Mouse (Mus musculus) heart, embryonic 12.5 days (tissue): ENCODE measurements around the gene Ccdc78. TPM values are rescaled to one million over a fixed set of nuclear protein-coding genes. Genes with fewer than 3 reads are reported as not detected.
"Not testable (repeated sequence)": the region's sequence is repeated elsewhere in the genome, so short reads cannot be mapped to it uniquely, and the experiment has no call there.

Source experiments
- ATAC-seq: fragments of 200-750 bp; cut with Nextera tagmentation; 2 replicates; pipeline ENCODE4 v1.8.0; 2017; ENCODE audit warnings: moderate TSS enrichment, moderate library complexity; ENCODE audit not compliant: insufficient number of reproducible peaks, low FRiP score
- H3K27ac ChIP-seq: fragments of 300-500 bp; sonication (generic); 2 replicates; pipeline ENCODE4 v1.5.1; 2016; ENCODE audit warnings: mild to moderate bottlenecking, moderate library complexity; ENCODE audit not compliant: poor library complexity, severe bottlenecking
- H3K27me3 ChIP-seq: fragments of 300-500 bp; sonication (generic); replicated peaks from 2 replicates; pipeline ENCODE4 v1.6.1; 2016; ENCODE audit warnings: mild to moderate bottlenecking, moderate library complexity
- H3K36me3 ChIP-seq: fragments of 300-500 bp; sonication (generic); 2 replicates; pipeline ENCODE4 v1.6.1; 2016; ENCODE audit warnings: mild to moderate bottlenecking, moderate library complexity
- H3K4me1 ChIP-seq: fragments of 300-500 bp; sonication (generic); replicated peaks from 2 replicates; pipeline ENCODE4 v1.6.1; 2016; ENCODE audit warnings: mild to moderate bottlenecking
- H3K4me2 ChIP-seq: fragments of 300-500 bp; sonication (generic); 2 replicates; pipeline ENCODE4 v1.6.1; 2016; ENCODE audit warnings: mild to moderate bottlenecking, moderate library complexity
- H3K4me3 ChIP-seq: fragments of 300-500 bp; sonication (generic); 2 replicates; pipeline ENCODE4 v1.5.1; 2016; ENCODE audit warnings: mild to moderate bottlenecking
- H3K9ac ChIP-seq: fragments of 300-500 bp; sonication (generic); 2 replicates; pipeline ENCODE4 v1.6.1; 2016; ENCODE audit warnings: mild to moderate bottlenecking, moderate library complexity
- H3K9me3 ChIP-seq: fragments of 300-500 bp; sonication (generic); replicated peaks from 2 replicates; pipeline ENCODE4 v1.6.1; 2016; ENCODE audit warnings: mild to moderate bottlenecking, moderate library complexity
- WGBS: fragments of 180-500 bp; shearing (Covaris S2); methylation state at CpG from one replicate; pipeline ENCODE4 v1.1.7; 2016; 5-methylcytosine and 5-hydroxymethylcytosine counted together
- polyA plus RNA-seq: library from polyadenylated mRNA; unstranded; fragments of >200 nt; fragmentation: Nextera tagmentation; extraction: Ambion mirVana; gene quantifications from 2 replicates; pipeline ENCODE4 v1.2.1, GENCODE M21; 2016

Ccdc78 gene
- polyA plus RNA-seq, 1 experiment from 2014 or later: 0.37 TPM

DNA sequence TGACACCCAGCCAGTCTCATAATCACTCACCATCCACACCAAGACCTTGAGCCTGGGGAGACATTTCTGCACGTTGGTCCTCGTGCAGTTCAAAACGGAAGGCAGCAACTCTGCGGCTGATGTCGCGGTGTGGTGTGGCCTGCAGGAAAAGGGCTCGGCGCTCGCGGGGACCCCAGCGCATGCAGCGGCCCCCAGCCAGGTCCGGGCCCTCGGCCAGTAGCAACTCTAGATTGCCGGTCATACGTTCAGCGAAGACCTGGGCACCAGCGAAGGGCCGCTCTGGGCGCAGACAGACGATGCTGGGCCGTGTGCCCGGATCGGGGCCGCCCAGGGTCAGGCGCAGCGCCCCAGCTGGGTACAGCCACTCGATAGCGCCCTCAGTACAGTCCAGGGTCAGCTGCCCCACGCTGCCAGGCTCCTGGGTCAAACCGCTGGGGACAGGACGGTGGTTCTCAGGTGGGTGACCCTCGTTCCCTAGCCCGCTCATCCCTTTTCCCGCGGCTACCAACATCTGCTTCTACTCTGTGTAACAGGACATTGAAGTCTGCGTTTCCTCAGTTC, 9.9 kb downstream of the Ccdc78 start:
- Histone ChIP-seq H3K36me3 (no peaks in the 10 kb centered on the region), H3K4me2 (peak overlapping the region; percentile 98), H3K27ac (no peak overlapping the region), H3K9ac (peak overlapping the region; percentile 78), H3K9me3 (no peaks in the 10 kb centered on the region), H3K27me3 (0 out of 2 replicates have a peak, but pooled peaks cover under 1% of the 10 kb centered on the region), H3K4me1 (peaks cover 45% of the 10 kb centered on the region), H3K4me3 (peak overlapping the region; percentile 79)
- 2% methylated on average over 37 of the region's 37 CpGs for WGBS
- ATAC-seq: peak; percentile 7; the same call in 1 of the 2 replicates

- H3K4me3 ChIP-seq: peak within 1 kb of the TSS; percentile 79
- peaks cover 41% of the 10 kb centered on the region for H3K4me1 ChIP-seq
- H3K9ac ChIP-seq: peak within 1 kb of the TSS; percentile 78
- H3K4me2 ChIP-seq: peak within 1 kb of the TSS; percentile 98
- no peaks in the 10 kb centered on the region for H3K36me3 ChIP-seq
- ATAC-seq: peak; percentile 82
- H3K9me3 ChIP-seq: no peaks in the 10 kb centered on the region
- H3K27ac ChIP-seq: no peak within 1 kb of the TSS
- under 1% methylated on average over 35 of the region's 35 CpGs for WGBS
- H3K27me3 ChIP-seq: peaks cover 4% of the 10 kb centered on the region; the same call in 1 of the 2 replicates
Measured at GRCm38 (mm10) chr17:25796951-25797369, 10.6 kb downstream of the Ccdc78 start, which contains the start of gene Metrn. TSS of gene Metrn (minus strand) at chr17:25797136.

- Histone ChIP-seq H3K27me3 (peaks cover 14% of the 10 kb centered on the region), H3K9me3 (no peaks in the 10 kb centered on the region), H3K9ac (no peak overlapping the region), H3K36me3 (no peaks in the 10 kb centered on the region), H3K4me2 (no peak overlapping the region), H3K4me1 (peaks cover 24% of the 10 kb centered on the region), H3K4me3 (no peak overlapping the region), H3K27ac (no peak overlapping the region)
- no peak for ATAC-seq
- WGBS: 9% methylated on average over 6 of the region's 6 CpGs
Measured at GRCm38 (mm10) chr17:25801029-25801428, 14.6 kb downstream of the Ccdc78 start.

- H3K36me3 ChIP-seq: no peaks in the 10 kb centered on the region
- 0 out of 2 replicates have a peak overlapping the region, but pooled peaks have one; percentile 20 for H3K27ac ChIP-seq
- H3K9ac ChIP-seq: 0 out of 2 replicates have a peak overlapping the region, but pooled peaks have one; percentile 43
- WGBS: 10% methylated on average over 10 of the region's 10 CpGs
- H3K4me2 ChIP-seq: peak overlapping the region; percentile 48
- peak; percentile 83 for ATAC-seq
- H3K27me3 ChIP-seq: peaks cover 20% of the 10 kb centered on the region
- H3K4me3 ChIP-seq: no peak overlapping the region
- H3K9me3 ChIP-seq: no peaks in the 10 kb centered on the region
- peaks cover 15% of the 10 kb centered on the region for H3K4me1 ChIP-seq
Measured at GRCm38 (mm10) chr17:25802825-25803517, 16.6 kb downstream of the Ccdc78 start.

DNA sequence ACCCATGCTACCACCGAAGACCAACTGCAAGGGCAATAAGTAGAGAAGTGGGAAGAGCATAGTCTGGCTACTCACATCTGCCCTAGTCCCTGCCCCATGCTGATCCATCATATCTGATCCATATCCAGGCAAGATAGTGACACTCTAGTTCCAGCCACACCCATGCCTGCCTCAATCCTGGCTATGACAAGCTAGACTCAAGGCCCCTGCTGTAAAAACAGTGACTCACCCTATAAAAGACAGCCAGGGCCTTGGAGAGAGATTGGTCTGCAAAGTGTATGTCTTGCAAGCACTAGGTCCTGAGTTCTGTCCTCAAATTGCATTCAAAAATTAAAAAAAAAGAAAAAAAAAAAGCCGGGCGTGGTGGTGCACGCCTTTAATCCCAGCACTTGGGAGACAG, 20.1 kb downstream of the Ccdc78 start:
- H3K27ac ChIP-seq: no peak overlapping the region
- H3K4me1 ChIP-seq: peaks cover 23% of the 10 kb centered on the region
- no peaks in the 10 kb centered on the region for H3K36me3 ChIP-seq
- no peaks in the 10 kb centered on the region for H3K9me3 ChIP-seq
- no peak overlapping the region for H3K9ac ChIP-seq
- H3K4me2 ChIP-seq: no peak overlapping the region
- H3K4me3 ChIP-seq: no peak overlapping the region
- ATAC-seq: no peak
- WGBS: 78% methylated on average over 4 of the region's 4 CpGs
- peaks cover 53% of the 10 kb centered on the region for H3K27me3 ChIP-seq

DNA sequence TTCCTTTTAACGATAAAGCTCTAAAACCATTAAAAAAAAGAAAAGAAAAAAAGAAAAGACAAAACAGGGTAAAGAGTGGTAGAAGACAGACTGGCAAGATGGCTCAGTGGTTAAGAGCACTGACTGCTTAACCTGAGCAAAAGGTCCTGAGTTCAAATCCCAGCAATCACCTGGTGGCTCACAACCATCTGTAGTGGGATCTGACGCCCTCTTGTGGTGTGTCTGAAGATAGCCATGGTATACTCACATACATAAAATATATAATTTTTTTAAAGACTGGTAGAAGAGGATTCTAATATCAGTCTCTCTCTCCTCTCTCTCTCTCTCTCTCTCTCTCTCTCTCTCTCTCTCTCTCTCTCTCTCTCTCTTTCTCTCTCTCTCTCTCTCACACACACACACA, 21.1 kb downstream of the Ccdc78 start:
- ATAC-seq, H3K27ac ChIP-seq, H3K4me3 ChIP-seq, H3K9me3 ChIP-seq, H3K36me3 ChIP-seq, H3K4me2 ChIP-seq, H3K9ac ChIP-seq: not testable (repeated sequence)
- Histone ChIP-seq H3K27me3 (peaks cover 57% of the 10 kb centered on the region), H3K4me1 (peaks cover 19% of the 10 kb centered on the region)
- WGBS: 46% methylated on average over 2 of the region's 2 CpGs

- 36% methylated on average over 5 of the region's 5 CpGs for WGBS
- Histone ChIP-seq H3K9ac (peak overlapping the region; percentile 74; the same call in 1 of the 2 replicates), H3K4me2 (peak overlapping the region; percentile 96)
Measured at GRCm38 (mm10) chr17:25808028-25808427, 21.6 kb downstream of the Ccdc78 start.

GRCm38 (mm10) chr17:25808789-25809605, 22.6 kb downstream of the Ccdc78 start, which contains the start of gene Fbxl16:
TSS of gene Fbxl16 (plus strand) at chr17:25809085.
- under 1% methylated on average over 84 of the region's 100 CpGs for WGBS
- peaks cover 70% of the 10 kb centered on the region for H3K27me3 ChIP-seq
- no peak within 1 kb of the TSS for H3K27ac ChIP-seq
- no peaks in the 10 kb centered on the region for H3K36me3 ChIP-seq
- peak within 1 kb of the TSS; percentile 74 for H3K9ac ChIP-seq
- H3K4me3 ChIP-seq: peak within 1 kb of the TSS; percentile 69
- peak within 1 kb of the TSS; percentile 96 for H3K4me2 ChIP-seq
- ATAC-seq: peak; percentile 63
- H3K9me3 ChIP-seq: no peaks in the 10 kb centered on the region
- H3K4me1 ChIP-seq: peaks cover 12% of the 10 kb centered on the region

More at GRCm38 (mm10) chr17:25808028-25808427, 21.6 kb downstream of the Ccdc78 start:
- H3K27me3 ChIP-seq: peaks cover 63% of the 10 kb centered on the region
- H3K4me1 ChIP-seq: peaks cover 14% of the 10 kb centered on the region
- no peaks in the 10 kb centered on the region for H3K36me3 ChIP-seq
- no peak overlapping the region for H3K27ac ChIP-seq
- H3K9me3 ChIP-seq: no peaks in the 10 kb centered on the region
- peak overlapping the region; percentile 69 for H3K4me3 ChIP-seq
- no peak for ATAC-seq

- Histone ChIP-seq H3K9me3 (no peaks in the 10 kb centered on the region), H3K4me3 (peak overlapping the region; percentile 69), H3K36me3 (no peaks in the 10 kb centered on the region), H3K27ac (no peak overlapping the region), H3K4me2 (peak overlapping the region; percentile 96), H3K4me1 (peaks cover 12% of the 10 kb centered on the region), H3K9ac (peak overlapping the region; percentile 74), H3K27me3 (peaks cover 73% of the 10 kb centered on the region)
- 11% methylated on average over 25 of the region's 25 CpGs for WGBS
- ATAC-seq: peak; percentile 46; the same call in 1 of the 2 replicates
Measured at GRCm38 (mm10) chr17:25809606-25810340, 23.4 kb downstream of the Ccdc78 start.

DNA sequence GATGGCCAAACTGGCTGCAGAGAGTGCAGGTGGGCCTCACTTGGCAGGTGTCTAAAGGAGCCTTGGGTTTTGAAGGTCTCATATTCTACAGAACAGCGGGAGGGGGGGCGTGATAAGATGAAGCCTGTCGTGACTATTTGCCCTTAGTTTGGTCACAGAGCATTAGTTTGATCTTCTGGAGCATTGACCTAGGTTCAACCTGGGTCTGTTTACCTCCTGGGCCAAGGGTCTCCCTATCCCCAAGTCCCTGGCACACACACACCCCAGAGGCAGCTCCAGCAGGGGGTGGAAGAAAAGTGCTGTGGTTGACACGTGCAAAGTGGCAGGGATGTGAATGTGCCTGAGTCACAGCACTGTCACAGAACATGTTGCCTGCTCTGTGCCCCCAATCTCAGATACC, 24.5 kb downstream of the Ccdc78 start:
- WGBS: 71% methylated on average over 4 of the region's 4 CpGs
- H3K4me1 ChIP-seq: peaks cover 12% of the 10 kb centered on the region
- H3K27ac ChIP-seq: no peak overlapping the region
- H3K27me3 ChIP-seq: peaks cover 83% of the 10 kb centered on the region
- no peak for ATAC-seq
- H3K4me2 ChIP-seq: no peak overlapping the region
- H3K36me3 ChIP-seq: no peaks in the 10 kb centered on the region
- no peak overlapping the region for H3K9ac ChIP-seq
- H3K9me3 ChIP-seq: no peaks in the 10 kb centered on the region
- no peak overlapping the region for H3K4me3 ChIP-seq
